In the genomic region with DNA sequence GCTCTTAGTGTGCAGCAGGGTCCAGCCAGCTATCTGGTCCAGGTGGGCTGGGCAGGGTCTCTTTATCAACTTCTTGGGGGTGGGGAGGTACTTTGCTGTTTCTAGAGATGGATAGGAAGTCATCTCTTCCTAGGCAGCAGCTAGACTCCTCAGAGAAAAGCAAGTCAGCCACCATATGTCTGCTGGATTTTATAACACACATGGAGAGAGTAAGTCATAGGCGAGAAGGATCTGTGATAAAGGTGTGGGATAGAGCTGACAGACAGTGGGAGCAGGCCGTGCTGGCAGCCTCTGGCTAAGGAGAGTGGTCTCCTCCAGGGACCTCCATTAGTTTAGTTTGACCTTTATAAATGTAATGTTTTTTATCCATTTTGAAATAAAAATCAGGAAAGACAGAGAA, we compare ENCODE assay signal across 16 mouse cellular contexts.
"Had no signal": no experiment of that assay in that cellular context is flagged by ENCODE, and none has a peak within 500 bp of the region (broad histone marks: within the 10 kb centered on the region; RNA-seq: fewer than 3 reads in every experiment).

No protein-coding gene starts in this region.

- ATAC-seq: hindbrain, embryonic 16.5 days; inflammation-experienced regulatory T-cells, adult 6 months; intestine, embryonic 15.5 days; intestine, postnatal 0 days had no signal

- DNase-seq: gastrocnemius, postnatal 14 days; gastrocnemius, postnatal 36 days; heart, adult 18-20 months; heart, postnatal 10 days; heart, postnatal 4 days; kidney, adult 18-20 months; kidney, adult 8-10 months; kidney, postnatal 10 days; kidney, postnatal 25 days; kidney, postnatal 4 days; liver; liver, embryonic 13.5 days had no signal
